Mouse (Mus musculus) MEL (cell line): ENCODE results near the gene Rrm1. TPM values are rescaled to one million over a fixed set of nuclear protein-coding genes. Genes with fewer than 3 reads are reported as not detected.
A peak's percentile ranks its signal among the peaks of the same experiment; 100 is the strongest.

Source experiments
- DNase-seq: peaks from one replicate; pipeline ENCODE4 v3.0.0; 2011; ENCODE audit warnings: low read depth, low spot score
- H3K27ac ChIP-seq: 2 replicates; pipeline ENCODE4 v1.5.1; 2012; ENCODE audit warnings: low read depth, mild to moderate bottlenecking, control low read depth, low read length, moderate library complexity; ENCODE audit not compliant: control insufficient read depth
- H3K27me3 ChIP-seq, 2 experiments: fragments of 150-350 bp in 1 of 2; sonication (generic) in 1 of 2; 2 replicates each; pipeline ENCODE4 v1.6.1; 2012; ENCODE audit warnings: low read length in 2 of 2, mild to moderate bottlenecking in 2 of 2, improper control_type of control experiment in 1 of 2, moderate library complexity in 1 of 2; ENCODE audit not compliant: insufficient read depth in 2 of 2, control insufficient read depth in 1 of 2
- H3K36me3 ChIP-seq, 2 experiments: 2 replicates each; pipeline ENCODE4 v1.6.1; 2012 to 2014; ENCODE audit warnings: low read length in 2 of 2, improper control_type of control experiment in 1 of 2, inconsistent platforms in 1 of 2, mild to moderate bottlenecking in 1 of 2; ENCODE audit not compliant: insufficient read depth in 2 of 2, control insufficient read depth in 1 of 2
- H3K4me1 ChIP-seq, 2 experiments: fragments of 150-350 bp in 1 of 2; sonication (generic) in 1 of 2; 2 replicates each; pipeline ENCODE4 v1.6.1; 2012; ENCODE audit warnings: low read length in 2 of 2, improper control_type of control experiment in 1 of 2, mild to moderate bottlenecking in 1 of 2; ENCODE audit not compliant: insufficient read depth in 2 of 2, control insufficient read depth in 1 of 2
- H3K4me3 ChIP-seq, 2 experiments: fragments of 150-350 bp in 1 of 2; sonication (generic) in 1 of 2; 2 replicates each; pipeline ENCODE4 v1.5.1; 2012; ENCODE audit warnings: low read depth in 2 of 2, low read length in 2 of 2, mild to moderate bottlenecking in 2 of 2, moderate library complexity in 2 of 2, control low read depth in 1 of 2, improper control_type of control experiment in 1 of 2; ENCODE audit not compliant: control insufficient read depth in 1 of 2, insufficient read depth in 1 of 2
- H3K79me2 ChIP-seq: 2 replicates; pipeline ENCODE4 v1.6.1; 2012; ENCODE audit warnings: mild to moderate bottlenecking, low read length, moderate library complexity; ENCODE audit not compliant: control insufficient read depth, poor library complexity, insufficient read depth
- H3K9ac ChIP-seq: 2 replicates; pipeline ENCODE4 v1.6.1; 2012; ENCODE audit warnings: low read depth, mild to moderate bottlenecking, control low read depth, low read length, moderate library complexity; ENCODE audit not compliant: control insufficient read depth, poor library complexity, severe bottlenecking
- H3K9me3 ChIP-seq: fragments of 150-350 bp; sonication (generic); replicated peaks from 2 replicates; pipeline ENCODE4 v1.6.1; 2012; ENCODE audit warnings: mild to moderate bottlenecking, low read length, improper control_type of control experiment, moderate library complexity; ENCODE audit not compliant: insufficient read depth
- CHD1 ChIP-seq: IDR thresholded peaks from 2 replicates; pipeline ENCODE4 v1.6.1; 2012; ENCODE audit warnings: low read depth, mild to moderate bottlenecking, inconsistent platforms, low read length, improper control_type of control experiment
- CTCF ChIP-seq, 3 experiments: IDR thresholded peaks in 2 of 3; conservative IDR thresholded peaks in 1 of 3; 2 replicates each; pipeline ENCODE4 v1.5.1; 2011 to 2012; ENCODE audit warnings: low read length in 3 of 3, low read depth in 2 of 3, mild to moderate bottlenecking in 2 of 3, improper control_type of control experiment in 1 of 3, inconsistent platforms in 1 of 3, mixed read lengths in 1 of 3, moderate library complexity in 1 of 3; ENCODE audit not compliant: control insufficient read depth in 1 of 3, insufficient read depth in 1 of 3, poor library complexity in 1 of 3, severe bottlenecking in 1 of 3
- ELF1 ChIP-seq: IDR thresholded peaks from 2 replicates; pipeline ENCODE4 v1.6.1; 2014; ENCODE audit warnings: low read depth, mild to moderate bottlenecking, inconsistent platforms, low read length, improper control_type of control experiment, moderate library complexity
- EP300 ChIP-seq, 2 experiments: IDR thresholded peaks; 2 replicates each; pipeline ENCODE4 v1.6.1; 2011; ENCODE audit warnings: improper control_type of control experiment in 2 of 2, low read length in 2 of 2, low read depth in 1 of 2, mild to moderate bottlenecking in 1 of 2
- ETS1 ChIP-seq: IDR thresholded peaks from 2 replicates; pipeline ENCODE4 v1.6.1; 2012; ENCODE audit warnings: low read depth, mild to moderate bottlenecking, inconsistent platforms, low read length, improper control_type of control experiment, moderate library complexity
- GATA1 ChIP-seq: IDR thresholded peaks from 2 replicates; pipeline ENCODE4 v1.6.1; 2011; ENCODE audit warnings: low read depth, low read length, improper control_type of control experiment
- HCFC1 ChIP-seq: IDR thresholded peaks from 2 replicates; pipeline ENCODE4 v1.6.1; 2012; ENCODE audit warnings: low read depth, mild to moderate bottlenecking, inconsistent platforms, low read length, improper control_type of control experiment, moderate library complexity
- KAT2A ChIP-seq: conservative IDR thresholded peaks from 2 replicates; pipeline ENCODE4 v1.6.1; 2012; ENCODE audit warnings: low read depth, low read length, improper control_type of control experiment, inconsistent platforms
- MAX ChIP-seq: IDR thresholded peaks from 2 replicates; pipeline ENCODE4 v1.6.1; 2011; ENCODE audit warnings: low read length, improper control_type of control experiment
- MEF2A ChIP-seq: IDR thresholded peaks from 2 replicates; pipeline ENCODE4 v1.6.1; 2014; ENCODE audit warnings: low read depth, mild to moderate bottlenecking, inconsistent platforms, low read length, improper control_type of control experiment; ENCODE audit not compliant: poor library complexity, insufficient replicate concordance, severe bottlenecking; ENCODE audit errors: extremely low read depth
- MYB ChIP-seq: IDR thresholded peaks from 2 replicates; pipeline ENCODE4 v1.6.1; 2011; ENCODE audit warnings: mild to moderate bottlenecking, low read depth, low read length, improper control_type of control experiment
- MYC ChIP-seq: IDR thresholded peaks from 2 replicates; pipeline ENCODE4 v1.6.1; 2011; ENCODE audit warnings: low read depth, mild to moderate bottlenecking, low read length, improper control_type of control experiment, moderate library complexity
- POLR2A ChIP-seq, 2 experiments: IDR thresholded peaks; 2 replicates each; pipeline ENCODE4 v1.6.1; 2011 to 2012; ENCODE audit warnings: low read length in 2 of 2, mild to moderate bottlenecking in 2 of 2, control low read depth in 1 of 2, improper control_type of control experiment in 1 of 2, low read depth in 1 of 2, moderate library complexity in 1 of 2; ENCODE audit not compliant: control insufficient read depth in 1 of 2, insufficient read depth in 1 of 2, poor library complexity in 1 of 2
- POLR2AphosphoS2 ChIP-seq: IDR thresholded peaks from 2 replicates; pipeline ENCODE4 v1.6.1; 2011; ENCODE audit warnings: low read length, improper control_type of control experiment
- POLR2AphosphoS5 ChIP-seq: IDR thresholded peaks from 2 replicates; pipeline ENCODE4 v1.6.1; 2012; ENCODE audit warnings: low read depth, borderline replicate concordance, mild to moderate bottlenecking, inconsistent platforms, low read length, moderate library complexity, mixed read lengths
- RAD21 ChIP-seq: IDR thresholded peaks from 2 replicates; pipeline ENCODE4 v1.6.1; 2011; ENCODE audit warnings: mild to moderate bottlenecking, low read depth, low read length, improper control_type of control experiment
- RCOR1 ChIP-seq: IDR thresholded peaks from 2 replicates; pipeline ENCODE4 v1.6.1; 2012; ENCODE audit warnings: low read depth, mild to moderate bottlenecking, inconsistent platforms, low read length, improper control_type of control experiment
- SMC3 ChIP-seq: IDR thresholded peaks from 2 replicates; pipeline ENCODE4 v1.6.1; 2011; ENCODE audit warnings: low read depth, low read length, improper control_type of control experiment
- TAL1 ChIP-seq: IDR thresholded peaks from 2 replicates; pipeline ENCODE4 v1.6.1; 2012; ENCODE audit warnings: mild to moderate bottlenecking, inconsistent platforms, low read length, moderate library complexity, mixed read lengths
- TCF12 ChIP-seq: IDR thresholded peaks from 2 replicates; pipeline ENCODE4 v1.6.1; 2014; ENCODE audit warnings: low read depth, mild to moderate bottlenecking, inconsistent platforms, low read length, improper control_type of control experiment, moderate library complexity
- UBTF ChIP-seq: IDR thresholded peaks from 2 replicates; pipeline ENCODE4 v1.6.1; 2012; ENCODE audit warnings: low read depth, mild to moderate bottlenecking, inconsistent platforms, low read length, improper control_type of control experiment, moderate library complexity, borderline replicate concordance; ENCODE audit not compliant: insufficient read depth
- USF1 ChIP-seq: IDR thresholded peaks from 2 replicates; pipeline ENCODE4 v1.6.1; 2014; ENCODE audit warnings: low read depth, mild to moderate bottlenecking, inconsistent platforms, low read length, improper control_type of control experiment, moderate library complexity
- ZC3H11A ChIP-seq: IDR thresholded peaks from 2 replicates; pipeline ENCODE4 v1.6.1; 2012; ENCODE audit warnings: low read depth, mild to moderate bottlenecking, inconsistent platforms, low read length, improper control_type of control experiment
- ZKSCAN1 ChIP-seq: IDR thresholded peaks from 2 replicates; pipeline ENCODE4 v1.6.1; 2012; ENCODE audit warnings: low read depth, mild to moderate bottlenecking, inconsistent platforms, low read length, improper control_type of control experiment, moderate library complexity
- ZNF384 ChIP-seq: IDR thresholded peaks from 2 replicates; pipeline ENCODE4 v1.6.1; 2012; ENCODE audit warnings: low read depth, mild to moderate bottlenecking, inconsistent platforms, low read length, improper control_type of control experiment
- polyA plus RNA-seq, 2 experiments: library from polyadenylated mRNA; stranded (reverse) in 1 of 2; unstranded in 1 of 2; fragments of >175 nt in 1 of 2; fragments of >200 nt in 1 of 2; gene quantifications; 2 replicates each; pipeline versions ENCODE4 v1.2.1 to v1.2.4; 2012; ENCODE audit warnings: low replicate concordance in 2 of 2, low read depth in 1 of 2; ENCODE audit not compliant: insufficient read length in 2 of 2, insufficient read depth in 1 of 2, missing spikeins in 1 of 2
- total RNA-seq: library from RNA; depleted of rRNA; stranded (reverse); fragments of 300-350 nt; gene quantifications from 2 replicates; pipeline ENCODE4 v1.2.3, GENCODE M21; 2012

Gene Rrm1
- total and polyA plus RNA-seq, 3 experiments: 147 to 228 TPM; not detected in 1

DNA sequence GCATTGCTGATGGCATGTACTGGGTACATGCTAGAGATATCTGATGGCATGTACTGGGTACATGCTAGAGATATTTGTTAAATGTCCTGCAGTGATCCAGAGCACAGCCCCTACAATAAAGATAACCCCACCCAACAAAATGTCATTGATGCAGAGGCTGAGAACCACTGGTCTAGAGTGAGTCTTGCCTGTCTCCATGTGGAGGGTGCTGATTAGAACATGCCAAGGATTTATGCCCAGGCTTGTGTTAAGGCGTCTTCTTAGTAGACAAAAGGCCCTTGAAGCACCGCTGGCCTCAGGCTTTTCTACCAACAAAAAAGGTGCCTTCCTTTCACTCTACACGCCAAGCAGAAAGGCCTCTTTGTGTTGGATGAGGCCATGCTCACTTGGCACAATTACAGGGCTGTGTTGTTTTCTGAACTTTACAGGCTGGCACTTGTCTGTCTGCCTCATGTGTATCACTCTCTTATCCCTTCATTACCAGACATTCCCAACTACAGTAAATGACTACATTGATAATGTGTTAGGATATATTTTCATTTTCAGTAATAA lies 42.2 kb upstream of the Rrm1 start:
- H3K36me3 ChIP-seq: peaks cover 0 to 25% of the 10 kb centered on the region in 2 experiments; a peak in 3 of 4 replicates
- H3K27me3 ChIP-seq: no peaks in the 10 kb centered on the region
- H3K4me3 ChIP-seq: no peak overlapping the region
- peak; percentile 39 for DNase-seq
- peaks cover 18 to 29% of the 10 kb centered on the region in 2 experiments for H3K4me1 ChIP-seq
- no peak overlapping the region for H3K27ac ChIP-seq
- no peak overlapping the region for H3K9ac ChIP-seq
- 0 out of 2 replicates have a peak, but pooled peaks cover 3% of the 10 kb centered on the region for H3K79me2 ChIP-seq
- TF ChIP-seq TAL1 (peak; percentile 46; the same call in 1 of the 2 replicates), USF1 (no peak)
- no peaks in the 10 kb centered on the region for H3K9me3 ChIP-seq

GRCm38 (mm10) chr7:102404118-102404517 lies 37.4 kb upstream of the Rrm1 start:
- no peaks in the 10 kb centered on the region for H3K79me2 ChIP-seq
- no peak overlapping the region for H3K27ac ChIP-seq
- H3K4me3 ChIP-seq: no peak overlapping the region
- no peak overlapping the region for H3K9ac ChIP-seq
- no peaks in the 10 kb centered on the region for H3K27me3 ChIP-seq
- H3K9me3 ChIP-seq: no peaks in the 10 kb centered on the region
- DNase-seq: peak; percentile 46
- peaks cover 0 to 13% of the 10 kb centered on the region in 2 experiments; a peak in 3 of 4 replicates for H3K4me1 ChIP-seq
- TF ChIP-seq SMC3 (peak; percentile 58), ZC3H11A (peak; percentile 40; the same call in 1 of the 2 replicates), MYB (no peak), RAD21 (peak; percentile 40), CTCF (IDR thresholded peaks at IDR 0.05 in 2 of 3, conservative IDR thresholded peaks at IDR 0.05 in 1 of 3; ENCODE audit: control insufficient read depth in 1 of 3, insufficient read depth in 1 of 3, low read depth in 2 of 3, low read length in 3 of 3, poor library complexity in 1 of 3, severe bottlenecking in 1 of 3) (peak in 2 of 3 experiments; percentile 21 to 49; a peak in 3 of 6 replicates), RCOR1 (no peak)
- peaks cover 2 to 14% of the 10 kb centered on the region in 2 experiments; a peak in 3 of 4 replicates for H3K36me3 ChIP-seq

DNA sequence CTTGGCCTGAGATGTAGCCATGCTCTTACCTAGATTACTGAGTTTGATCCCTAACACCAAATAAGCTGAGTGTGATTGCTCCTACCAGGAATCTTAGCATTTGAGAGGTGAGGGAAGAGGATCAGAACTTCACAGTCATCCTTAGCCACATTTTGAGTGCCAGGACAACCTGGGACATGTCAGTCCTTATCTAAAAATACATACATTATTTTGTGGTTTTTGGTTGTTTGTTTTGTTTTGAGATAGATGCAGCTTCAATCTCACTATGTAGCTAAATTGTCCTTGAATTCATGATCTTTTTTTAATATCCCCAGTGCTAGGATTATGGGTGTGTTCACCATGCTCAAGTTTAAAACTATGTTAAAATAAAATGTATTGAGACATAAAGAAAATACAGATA lies 34.1 kb upstream of the Rrm1 start:
- no peak for DNase-seq
- Histone ChIP-seq H3K27me3 (no peaks in the 10 kb centered on the region), H3K9ac (no peak overlapping the region), H3K27ac (no peak overlapping the region), H3K4me1 (peaks cover 6 to 22% of the 10 kb centered on the region in 2 experiments), H3K4me3 (no peak overlapping the region), H3K36me3 (peaks cover 12 to 22% of the 10 kb centered on the region in 2 experiments), H3K9me3 (no peaks in the 10 kb centered on the region), H3K79me2 (no peaks in the 10 kb centered on the region)
- TF ChIP-seq TCF12 (peak; percentile 53; the same call in 1 of the 2 replicates), ELF1 (no peak), ETS1 (no peak), POLR2A (IDR thresholded peaks at IDR 0.05; ENCODE audit: control insufficient read depth in 1 of 2, insufficient read depth in 1 of 2, low read depth in 1 of 2, low read length in 2 of 2, poor library complexity in 1 of 2) (no peak), KAT2A (no peak), MAX (no peak), CHD1 (no peak), GATA1 (no peak), MYC (no peak), MYB (no peak), RCOR1 (peak; percentile 50; the same call in 1 of the 2 replicates), POLR2AphosphoS5 (no peak), EP300 (IDR thresholded peaks at IDR 0.05; ENCODE audit: low read depth in 1 of 2, low read length in 2 of 2) (peak in 1 of 2 experiments; percentile 52; a peak in 3 of 4 replicates), POLR2AphosphoS2 (no peak), ZNF384 (no peak), ZKSCAN1 (no peak), UBTF (no peak), HCFC1 (no peak), CTCF (IDR thresholded peaks at IDR 0.05 in 2 of 3, conservative IDR thresholded peaks at IDR 0.05 in 1 of 3; ENCODE audit: control insufficient read depth in 1 of 3, insufficient read depth in 1 of 3, low read depth in 2 of 3, low read length in 3 of 3, poor library complexity in 1 of 3, severe bottlenecking in 1 of 3) (no peak), MEF2A (no peak)
